ENCODE assay signal across 17 mouse cellular contexts in genomic region chr16:95280338-95280737, GRCm38 (mm10). TPM values are rescaled to one million over a fixed set of nuclear protein-coding genes. Genes with fewer than 3 reads are reported as not detected.
"Had no signal": no experiment of that assay in that cellular context is flagged by ENCODE, and none has a peak within 500 bp of the region (broad histone marks: within the 10 kb centered on the region; RNA-seq: fewer than 3 reads in every experiment).

No protein-coding gene starts in this region.

- H3K9ac ChIP-seq: neural tube, embryonic 12.5 days; neural tube, embryonic 13.5 days; neural tube, embryonic 15.5 days; stomach, embryonic 15.5 days had no signal

- H3K27ac ChIP-seq: neural tube, embryonic 12.5 days; neural tube, embryonic 13.5 days; neural tube, embryonic 15.5 days; stomach, embryonic 15.5 days; stomach, postnatal 0 days had no signal

- H3K4me3 ChIP-seq: neural tube, embryonic 12.5 days; neural tube, embryonic 13.5 days; neural tube, embryonic 15.5 days; stomach, embryonic 15.5 days had no signal

- H3K27me3 ChIP-seq: neural tube, embryonic 12.5 days; neural tube, embryonic 13.5 days; neural tube, embryonic 15.5 days; stomach, embryonic 15.5 days had no signal

- DNase-seq: retina, postnatal 1 day; right cerebral cortex, adult 18-20 months; right cerebral cortex, postnatal 14 days; right cerebral cortex, postnatal 25 days; right cerebral cortex, postnatal 4 days; spleen, adult 18-20 months; thymus, adult 18-20 months; thymus, postnatal 14 days; thymus, postnatal 25 days; thymus, postnatal 36 days; thymus, postnatal 4 days had no signal

- H3K9me3 ChIP-seq: neural tube, embryonic 12.5 days; neural tube, embryonic 13.5 days; neural tube, embryonic 15.5 days; stomach, embryonic 15.5 days had no signal

- H3K4me2 ChIP-seq: neural tube, embryonic 12.5 days; neural tube, embryonic 13.5 days; neural tube, embryonic 15.5 days; stomach, embryonic 15.5 days had no signal

- H3K4me1 ChIP-seq: neural tube, embryonic 12.5 days; neural tube, embryonic 13.5 days; neural tube, embryonic 15.5 days; stomach, embryonic 15.5 days had no signal

- H3K36me3 ChIP-seq: neural tube, embryonic 12.5 days; neural tube, embryonic 13.5 days; neural tube, embryonic 15.5 days; stomach, embryonic 15.5 days had no signal

RNA-seq across cellular contexts. Expression of gene Kcnj15, which starts 23.0 kb away (rescaled TPM):
- total RNA-seq: neutrophil, adult 5-6 weeks had no signal
